Mouse (Mus musculus) embryonic facial prominence, embryonic 15.5 days (tissue): Measurements from ENCODE around the gene Sec14l3. TPM values are rescaled to one million over a fixed set of nuclear protein-coding genes. Genes with fewer than 3 reads are reported as not detected.
A peak's percentile ranks its signal among the peaks of the same experiment; 100 is the strongest.

Experiments used
- ATAC-seq: fragments of 200-750 bp; cut with Nextera tagmentation; 2 replicates; pipeline ENCODE4 v1.8.0; 2017; ENCODE audit warnings: low read depth, moderate TSS enrichment; ENCODE audit not compliant: insufficient number of reproducible peaks, low FRiP score, low TSS enrichment
- H3K27ac ChIP-seq: fragments of 300-500 bp; sonication (generic); replicated peaks from 2 replicates; pipeline ENCODE4 v1.5.1; 2015; ENCODE audit warnings: mild to moderate bottlenecking, inconsistent platforms
- H3K27me3 ChIP-seq: fragments of 300-500 bp; sonication (generic); 2 replicates; pipeline ENCODE4 v1.6.1; 2015; ENCODE audit warnings: inconsistent platforms
- H3K36me3 ChIP-seq: fragments of 300-500 bp; sonication (generic); 2 replicates; pipeline ENCODE4 v1.6.1; 2015; ENCODE audit warnings: mild to moderate bottlenecking, inconsistent platforms
- H3K4me1 ChIP-seq: fragments of 300-500 bp; sonication (generic); 2 replicates; pipeline ENCODE4 v1.6.1; 2015; ENCODE audit warnings: inconsistent platforms
- H3K4me2 ChIP-seq: fragments of 300-500 bp; sonication (generic); replicated peaks from 2 replicates; pipeline ENCODE4 v1.6.1; 2015; ENCODE audit warnings: mild to moderate bottlenecking, inconsistent platforms
- H3K4me3 ChIP-seq: fragments of 300-500 bp; sonication (generic); replicated peaks from 2 replicates; pipeline ENCODE4 v1.5.1; 2015; ENCODE audit warnings: mild to moderate bottlenecking, inconsistent platforms
- H3K9ac ChIP-seq: fragments of 300-500 bp; sonication (generic); 2 replicates; pipeline ENCODE4 v1.6.1; 2015; ENCODE audit warnings: inconsistent platforms
- H3K9me3 ChIP-seq: fragments of 300-500 bp; sonication (generic); replicated peaks from 2 replicates; pipeline ENCODE4 v1.6.1; 2016; ENCODE audit warnings: inconsistent platforms
- WGBS: fragments of 180-500 bp; shearing (Covaris S2); methylation state at CpG from one replicate; pipeline ENCODE4 v1.1.7; 2015; 5-methylcytosine and 5-hydroxymethylcytosine counted together
- polyA plus RNA-seq: library from polyadenylated mRNA; unstranded; fragments of >200 nt; fragmentation: Nextera tagmentation; extraction: Ambion mirVana; gene quantifications from 2 replicates; pipeline ENCODE4 v1.2.1, GENCODE M21; 2015

The Sec14l3 gene
- polyA plus RNA-seq, 1 experiment from 2014 or later = 16.1 TPM

DNA sequence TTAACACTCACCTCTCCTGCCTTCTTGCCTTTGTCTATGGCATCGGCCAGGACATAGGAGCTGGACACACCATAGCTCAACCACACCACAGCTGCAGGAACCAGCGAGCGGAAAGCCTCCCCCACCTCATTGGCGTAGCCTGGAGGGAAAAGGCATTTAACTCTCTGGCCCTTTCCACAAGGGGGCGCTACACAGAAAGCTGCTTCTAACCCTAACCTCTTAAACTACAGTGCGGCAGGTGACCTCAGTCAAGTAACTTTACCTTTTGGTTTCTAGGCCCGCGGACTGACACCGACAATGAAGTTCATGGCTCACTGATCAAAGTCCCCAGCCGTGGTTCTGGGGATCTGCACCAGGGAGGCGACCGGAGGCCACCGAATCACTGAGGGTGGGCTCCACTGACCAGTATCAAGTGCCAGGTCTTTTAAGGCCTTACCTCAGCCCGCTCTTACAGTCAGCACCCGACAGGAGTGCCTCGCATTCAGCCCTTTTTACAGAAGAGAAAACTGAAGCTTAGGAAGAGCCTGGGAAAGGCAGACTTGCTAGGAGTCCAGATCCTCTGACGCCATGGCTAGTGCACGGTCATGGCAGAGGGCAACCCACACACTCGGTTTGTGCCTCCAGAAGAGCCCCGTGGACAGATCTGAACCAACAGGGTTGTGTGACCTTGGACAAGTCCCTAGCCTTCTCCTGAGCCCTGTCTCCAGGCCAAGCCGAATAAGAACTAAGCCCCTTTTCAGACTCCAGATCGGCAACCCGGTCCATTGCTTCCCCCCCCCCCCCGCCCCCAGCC is 29.9 kb downstream of the Sec14l3 start:
- H3K4me1 ChIP-seq = peaks cover 25% of the 10 kb centered on the region
- H3K4me2 ChIP-seq = peak overlapping the region; percentile 74
- peaks cover 6% of the 10 kb centered on the region; the same call in 1 of the 2 replicates for H3K36me3 ChIP-seq
- H3K9ac ChIP-seq = 0 out of 2 replicates have a peak overlapping the region, but pooled peaks have one; percentile 31
- H3K27ac ChIP-seq = peak overlapping the region; percentile 55; the same call in 1 of the 2 replicates
- peak overlapping the region; percentile 56 for H3K4me3 ChIP-seq
- ATAC-seq = no peak
- H3K9me3 ChIP-seq = no peaks in the 10 kb centered on the region
- no peaks in the 10 kb centered on the region for H3K27me3 ChIP-seq
- 6% methylated on average over 23 of the region's 24 CpGs for WGBS

DNA sequence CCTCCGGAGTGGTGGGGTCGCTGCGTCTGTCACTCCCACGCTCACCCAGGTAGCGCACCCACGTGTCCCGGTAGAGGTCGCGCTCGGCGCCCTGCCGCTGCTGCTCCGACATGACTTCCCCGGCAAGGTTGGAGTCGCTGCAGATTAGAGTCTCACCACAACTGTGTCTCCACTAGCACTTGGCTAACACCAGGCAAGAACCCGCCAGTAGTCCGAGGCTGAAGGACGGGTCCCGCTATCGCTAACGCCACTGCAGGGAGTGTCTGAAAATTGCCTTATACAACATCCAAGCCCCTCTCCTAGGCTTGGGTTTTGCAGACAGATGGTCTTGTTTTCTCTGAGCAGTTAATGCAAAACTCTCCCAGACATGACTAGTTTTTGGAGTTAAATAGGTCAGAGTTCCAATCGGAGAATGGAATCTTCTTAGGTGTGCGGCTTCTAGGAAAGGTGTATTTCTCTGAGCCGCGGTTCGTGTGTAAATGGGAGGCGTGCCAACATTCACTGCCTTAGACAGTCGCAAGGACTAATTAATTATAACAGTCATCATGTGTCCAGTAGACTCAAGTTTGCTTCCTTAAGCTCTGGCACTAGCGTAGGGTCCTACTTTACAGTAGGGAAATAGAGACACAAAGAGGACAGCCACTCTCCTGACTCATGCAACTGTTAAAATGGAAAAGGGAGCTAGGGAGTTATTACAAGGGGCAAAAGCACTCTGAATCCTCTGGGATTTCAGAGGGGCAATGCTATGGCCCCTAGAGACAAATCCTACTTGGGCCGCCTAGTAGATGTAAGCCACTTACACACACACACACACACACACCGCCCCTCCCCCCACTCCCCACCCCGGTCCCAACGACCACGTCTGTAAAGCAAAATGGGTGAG is 30.8 kb downstream of the Sec14l3 start, which contains the start of gene Mtfp1:
Gene Mtfp1, minus strand, starts transcription at position 275 of the 883 bp plus-strand sequence.
- Histone ChIP-seq H3K9ac (peak within 1 kb of the TSS; percentile 31; the same call in 1 of the 2 replicates), H3K36me3 (peaks cover 6% of the 10 kb centered on the region; the same call in 1 of the 2 replicates), H3K4me1 (peaks cover 25% of the 10 kb centered on the region), H3K4me3 (peak within 1 kb of the TSS; percentile 56), H3K4me2 (peak within 1 kb of the TSS; percentile 74), H3K27me3 (no peaks in the 10 kb centered on the region), H3K9me3 (no peaks in the 10 kb centered on the region), H3K27ac (peak within 1 kb of the TSS; percentile 87)
- ATAC-seq = no peak
- WGBS = 6% methylated on average over 34 of the region's 34 CpGs

DNA sequence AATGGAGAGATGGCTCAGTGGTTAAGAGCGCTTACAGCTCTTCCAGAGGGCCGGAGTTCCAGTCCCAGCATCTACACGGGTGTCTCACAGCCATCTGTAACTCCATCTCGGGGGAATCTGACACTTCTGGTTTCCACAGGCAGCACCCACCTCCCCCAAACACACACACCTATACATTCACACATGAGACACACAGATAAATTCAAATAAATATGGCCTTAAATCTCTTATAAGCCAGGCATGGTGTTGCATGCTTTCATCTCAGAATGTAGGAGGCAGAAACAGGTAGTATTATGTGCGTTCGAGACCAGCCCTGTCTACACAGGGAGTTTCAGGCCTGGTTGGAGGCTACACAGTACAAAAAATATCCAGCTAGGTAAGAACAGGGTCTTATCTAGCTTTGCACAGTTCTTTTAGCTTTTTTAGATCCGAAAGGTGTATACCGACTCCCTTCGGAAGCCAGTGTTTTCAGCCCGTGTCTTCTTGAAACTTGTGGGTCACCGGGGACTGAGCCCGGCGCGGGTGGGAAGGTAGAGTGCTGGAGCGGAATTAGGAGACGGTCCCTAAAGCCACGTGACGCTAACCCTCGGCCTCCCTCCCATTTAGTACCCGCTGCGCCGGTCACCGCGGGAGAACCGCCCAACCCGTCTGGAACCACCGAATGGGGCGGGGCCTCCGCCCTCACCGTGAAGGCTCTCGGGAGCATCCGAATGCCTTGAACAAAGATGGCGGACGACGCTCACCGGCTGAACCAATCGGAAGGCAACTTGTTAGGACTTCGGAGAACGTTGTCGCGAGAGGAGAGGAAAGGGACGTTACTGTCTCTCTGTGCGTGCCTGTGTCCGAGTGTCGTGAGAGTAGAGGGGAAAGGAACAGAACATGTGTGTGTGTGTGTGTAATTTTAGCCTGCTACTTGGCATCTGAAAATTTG is 31.7 kb downstream of the Sec14l3 start:
- H3K27ac ChIP-seq = peak overlapping the region; percentile 87
- H3K9ac ChIP-seq = peak overlapping the region; percentile 55
- 3% methylated on average over 45 of the region's 45 CpGs for WGBS
- H3K4me2 ChIP-seq = peak overlapping the region; percentile 74
- peaks cover 25% of the 10 kb centered on the region for H3K4me1 ChIP-seq
- H3K4me3 ChIP-seq = peak overlapping the region; percentile 56
- H3K27me3 ChIP-seq = no peaks in the 10 kb centered on the region
- H3K9me3 ChIP-seq = no peaks in the 10 kb centered on the region
- ATAC-seq = peak; percentile 96
- H3K36me3 ChIP-seq = peaks cover 6% of the 10 kb centered on the region; the same call in 1 of the 2 replicates

DNA sequence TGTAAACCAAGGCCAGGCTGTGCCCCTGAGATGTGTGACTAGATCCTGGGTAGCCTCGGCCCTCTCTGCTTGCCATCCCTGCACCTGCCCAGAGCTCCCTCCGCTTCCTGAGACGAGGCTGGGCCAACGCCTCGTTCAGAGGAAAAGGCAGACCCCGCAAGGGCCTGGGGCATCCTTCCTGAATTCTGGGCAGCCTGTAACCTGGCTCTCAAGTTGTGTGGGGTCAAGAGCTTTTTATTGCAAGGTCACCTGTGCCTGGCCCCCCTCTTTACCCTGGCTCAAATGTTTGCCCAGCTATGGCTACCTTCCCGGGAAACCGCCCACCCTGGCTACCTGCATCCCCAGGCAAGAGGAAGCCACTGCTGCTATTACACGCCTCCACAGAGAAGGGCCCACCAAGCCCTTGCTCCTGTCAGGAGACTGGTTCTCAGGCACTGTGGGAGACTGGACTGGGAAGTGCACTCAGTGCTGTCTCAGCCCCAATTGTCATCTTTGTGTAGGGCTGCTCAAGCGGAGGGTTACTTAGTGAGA is 32.5 kb downstream of the Sec14l3 start:
- H3K4me1 ChIP-seq = peaks cover 25% of the 10 kb centered on the region
- H3K36me3 ChIP-seq = peaks cover 3% of the 10 kb centered on the region; the same call in 1 of the 2 replicates
- WGBS = 36% methylated on average over 10 of the region's 10 CpGs
- H3K27ac ChIP-seq = peak overlapping the region; percentile 87
- H3K9me3 ChIP-seq = no peaks in the 10 kb centered on the region
- peak overlapping the region; percentile 55 for H3K9ac ChIP-seq
- peak overlapping the region; percentile 74 for H3K4me2 ChIP-seq
- H3K4me3 ChIP-seq = peak overlapping the region; percentile 56
- H3K27me3 ChIP-seq = no peaks in the 10 kb centered on the region
- ATAC-seq = no peak

DNA sequence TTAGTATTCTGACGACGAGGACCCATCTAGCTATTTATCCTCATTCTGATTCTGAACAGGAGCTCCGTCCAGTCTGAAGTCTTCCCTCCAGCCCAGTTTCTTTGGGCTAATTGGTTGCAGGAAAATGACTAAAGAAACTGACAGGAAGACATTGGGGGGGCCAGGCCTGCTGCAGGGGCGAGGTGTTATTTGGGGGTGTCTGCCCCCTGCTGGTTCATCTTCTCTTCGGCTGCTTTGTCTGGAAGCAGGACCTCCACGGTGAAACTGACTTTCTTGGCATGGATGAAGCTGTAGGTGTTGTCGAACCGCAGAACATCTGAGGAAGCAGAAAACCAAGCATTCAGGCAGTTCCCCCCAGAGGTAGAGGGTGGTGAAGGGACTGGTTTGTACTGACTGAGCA is 33.5 kb downstream of the Sec14l3 start:
- Histone ChIP-seq H3K36me3 (peaks cover under 1% of the 10 kb centered on the region; the same call in 1 of the 2 replicates), H3K4me2 (no peak overlapping the region)

DNA sequence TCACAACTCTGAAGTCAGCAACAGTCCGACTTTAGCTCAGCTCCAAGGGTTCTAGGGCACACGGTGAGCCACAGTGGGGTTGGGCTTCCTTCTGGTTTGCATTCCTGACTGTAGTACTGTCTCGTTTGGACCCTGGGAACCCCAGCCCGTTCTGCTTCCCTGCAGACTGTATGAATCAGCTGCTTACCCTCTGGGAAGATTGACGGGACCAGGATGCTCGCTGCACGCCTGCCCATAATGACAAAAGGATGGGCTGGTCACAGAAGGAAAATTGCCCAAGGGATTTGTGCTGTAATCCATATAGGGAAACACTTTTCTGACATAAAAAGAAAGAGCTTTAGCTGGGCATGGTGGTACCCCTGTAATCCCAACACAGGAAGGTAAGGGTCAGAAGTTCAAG is 34.2 kb downstream of the Sec14l3 start:
- no peak for ATAC-seq
- no peaks in the 10 kb centered on the region for H3K27me3 ChIP-seq
- no peaks in the 10 kb centered on the region for H3K9me3 ChIP-seq
- no peak overlapping the region for H3K4me3 ChIP-seq
- H3K4me1 ChIP-seq = peaks cover 25% of the 10 kb centered on the region
- WGBS = 48% methylated on average over 7 of the region's 7 CpGs
- no peak overlapping the region for H3K9ac ChIP-seq
- 0 out of 2 replicates have a peak overlapping the region, but pooled peaks have one; percentile 28 for H3K27ac ChIP-seq
- no peaks in the 10 kb centered on the region for H3K36me3 ChIP-seq
- no peak overlapping the region for H3K4me2 ChIP-seq

More for the DNA sequence above, 33.5 kb downstream of the Sec14l3 start:
- ATAC-seq = no peak
- Histone ChIP-seq H3K27me3 (no peaks in the 10 kb centered on the region), H3K4me3 (no peak overlapping the region), H3K27ac (0 out of 2 replicates have a peak overlapping the region, but pooled peaks have one; percentile 34), H3K4me1 (peaks cover 25% of the 10 kb centered on the region), H3K9ac (no peak overlapping the region), H3K9me3 (no peaks in the 10 kb centered on the region)
- 65% methylated on average over 8 of the region's 8 CpGs for WGBS

DNA sequence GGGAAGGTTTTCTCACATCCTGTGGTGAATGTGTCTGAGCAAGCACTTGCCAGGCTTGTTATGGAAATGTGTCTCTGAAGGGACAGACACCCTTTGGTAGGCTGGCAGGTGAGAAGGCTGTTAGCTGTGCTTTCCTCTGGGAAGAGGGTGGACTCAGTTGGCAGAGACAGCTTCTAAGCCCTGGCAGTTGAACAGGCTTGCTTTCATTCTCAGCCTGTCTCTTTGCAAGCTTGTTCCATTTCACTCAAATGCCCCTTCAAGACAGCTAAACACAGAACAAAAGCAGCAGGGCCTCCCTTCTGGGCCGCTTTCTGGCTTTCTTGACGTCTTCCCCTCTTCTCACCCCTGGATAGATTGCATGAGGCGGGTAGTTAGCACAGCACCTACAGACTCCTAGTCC is 34.8 kb downstream of the Sec14l3 start:
- peak overlapping the region; percentile 28; the same call in 1 of the 2 replicates for H3K27ac ChIP-seq
- H3K27me3 ChIP-seq = no peaks in the 10 kb centered on the region
- H3K4me1 ChIP-seq = peaks cover 21% of the 10 kb centered on the region
- H3K9me3 ChIP-seq = no peaks in the 10 kb centered on the region
- H3K9ac ChIP-seq = no peak overlapping the region
- no peak for ATAC-seq
- no peaks in the 10 kb centered on the region for H3K36me3 ChIP-seq
- H3K4me2 ChIP-seq = no peak overlapping the region
- no peak overlapping the region for H3K4me3 ChIP-seq
- 65% methylated on average over 3 of the region's 3 CpGs for WGBS

DNA sequence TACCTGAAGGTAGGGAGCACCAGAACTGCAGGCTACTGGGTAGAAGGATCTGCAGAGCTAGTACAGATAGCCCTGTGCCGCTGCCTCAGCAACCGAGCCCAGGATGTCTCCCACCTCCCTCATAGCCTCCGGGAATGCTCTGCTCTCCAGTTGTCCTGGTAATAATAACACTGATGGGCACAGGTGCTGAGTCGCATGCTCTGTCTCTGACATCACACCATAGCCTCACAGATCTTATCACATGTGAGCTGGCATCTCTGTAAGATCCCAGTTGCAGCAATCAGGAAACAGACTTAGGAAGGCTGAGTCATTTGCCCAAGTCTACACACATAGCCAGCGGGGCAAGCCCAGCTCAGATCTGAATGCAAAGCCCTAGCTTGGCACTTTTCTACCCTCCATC is 37.2 kb downstream of the Sec14l3 start:
- ATAC-seq = no peak
- Histone ChIP-seq H3K9ac (no peak overlapping the region), H3K36me3 (no peaks in the 10 kb centered on the region), H3K4me1 (peaks cover 6% of the 10 kb centered on the region), H3K27me3 (no peaks in the 10 kb centered on the region), H3K27ac (no peak overlapping the region), H3K4me2 (no peak overlapping the region), H3K9me3 (no peaks in the 10 kb centered on the region), H3K4me3 (no peak overlapping the region)
- WGBS = 72% methylated on average over 5 of the region's 5 CpGs

DNA sequence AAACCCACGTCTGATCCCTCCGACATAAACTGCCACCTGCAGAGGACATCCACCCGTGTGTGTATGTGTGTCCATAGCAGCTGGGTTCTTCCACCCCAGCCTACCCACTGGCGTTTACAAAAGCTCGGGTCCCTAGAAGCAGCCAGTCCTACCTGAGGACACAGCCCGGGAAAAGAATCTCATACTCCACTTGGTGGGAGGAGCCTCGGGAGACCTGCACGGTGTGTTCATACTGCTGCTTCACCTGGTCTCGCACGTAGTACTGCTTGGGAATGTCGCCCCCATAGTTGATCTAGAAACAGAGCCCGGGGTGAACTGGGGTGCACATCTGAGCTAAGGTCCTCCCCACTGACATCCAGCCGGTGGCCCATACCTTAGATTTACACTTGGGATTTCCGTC is 38.9 kb downstream of the Sec14l3 start:
- no peak for ATAC-seq
- H3K4me3 ChIP-seq = no peak overlapping the region
- H3K9me3 ChIP-seq = no peaks in the 10 kb centered on the region
- H3K9ac ChIP-seq = no peak overlapping the region
- no peak overlapping the region for H3K4me2 ChIP-seq
- no peak overlapping the region for H3K27ac ChIP-seq
- 69% methylated on average over 14 of the region's 14 CpGs for WGBS
- no peaks in the 10 kb centered on the region for H3K36me3 ChIP-seq
- H3K27me3 ChIP-seq = no peaks in the 10 kb centered on the region
- no peaks in the 10 kb centered on the region for H3K4me1 ChIP-seq

DNA sequence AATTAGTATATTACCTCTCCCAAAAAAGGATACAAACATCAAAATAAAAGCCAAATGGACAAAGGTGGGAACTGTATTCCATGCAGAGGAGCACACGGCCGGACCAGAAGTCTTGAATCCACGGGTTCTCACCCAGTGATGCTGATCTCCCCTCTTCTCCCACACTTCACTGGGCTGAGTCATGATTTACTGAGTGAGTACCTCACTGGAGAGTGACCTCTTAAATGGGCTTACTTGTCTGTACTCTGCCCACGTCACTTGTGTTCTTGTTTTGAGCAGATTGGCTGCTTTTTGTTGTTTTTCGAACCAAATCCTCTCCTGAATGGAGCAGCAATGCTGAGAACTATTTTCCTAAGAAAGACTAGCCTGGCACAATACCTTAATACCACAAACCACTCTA is 40.3 kb downstream of the Sec14l3 start:
- Histone ChIP-seq H3K9me3 (no peaks in the 10 kb centered on the region), H3K4me3 (no peak overlapping the region), H3K4me2 (no peak overlapping the region), H3K36me3 (no peaks in the 10 kb centered on the region), H3K27me3 (no peaks in the 10 kb centered on the region), H3K9ac (no peak overlapping the region), H3K4me1 (no peaks in the 10 kb centered on the region), H3K27ac (no peak overlapping the region)
- no peak for ATAC-seq
- WGBS = 85% methylated on average over 5 of the region's 5 CpGs
